Mouse (Mus musculus) midbrain, embryonic 11.5 days (tissue): ENCODE data around the gene Pitpnc1. TPM values are rescaled to one million over a fixed set of nuclear protein-coding genes. Genes with fewer than 3 reads are reported as not detected.

Source experiments
- ATAC-seq: fragments of 200-750 bp; cut with Nextera tagmentation; 2 replicates; pipeline ENCODE4 v1.8.0; 2017; ENCODE audit warnings: moderate TSS enrichment, moderate library complexity; ENCODE audit not compliant: low FRiP score
- DNase-seq: peaks from one replicate; pipeline ENCODE4 v3.0.0; 2015; ENCODE audit warnings: low spot score; ENCODE audit errors: missing footprints
- H3K27ac ChIP-seq: fragments of 300-500 bp; sonication (generic); 2 replicates; pipeline ENCODE4 v1.5.1; 2014; ENCODE audit warnings: low read depth, low read length
- H3K27me3 ChIP-seq: fragments of 300-500 bp; sonication (generic); 2 replicates; pipeline ENCODE4 v1.6.1; 2014; ENCODE audit warnings: mild to moderate bottlenecking, low read length, moderate library complexity, mixed read lengths; ENCODE audit not compliant: control insufficient read depth, insufficient read depth
- H3K36me3 ChIP-seq: fragments of 300-500 bp; sonication (generic); 2 replicates; pipeline ENCODE4 v1.6.1; 2014; ENCODE audit warnings: mild to moderate bottlenecking, low read length, moderate library complexity, mixed read lengths; ENCODE audit not compliant: control insufficient read depth, insufficient read depth
- H3K4me1 ChIP-seq: fragments of 300-500 bp; sonication (generic); 2 replicates; pipeline ENCODE4 v1.6.1; 2014; ENCODE audit warnings: low read length; ENCODE audit not compliant: control insufficient read depth, insufficient read depth
- H3K4me2 ChIP-seq: fragments of 300-500 bp; sonication (generic); 2 replicates; pipeline ENCODE4 v1.6.1; 2014; ENCODE audit warnings: mild to moderate bottlenecking, moderate library complexity
- H3K4me3 ChIP-seq: fragments of 300-500 bp; sonication (generic); 2 replicates; pipeline ENCODE4 v1.5.1; 2014; ENCODE audit warnings: low read depth, low read length
- H3K9ac ChIP-seq: fragments of 300-500 bp; sonication (generic); 2 replicates; pipeline ENCODE4 v1.6.1; 2014; ENCODE audit warnings: low read length
- H3K9me3 ChIP-seq: fragments of 300-500 bp; sonication (generic); 2 replicates; pipeline ENCODE4 v1.6.1; 2016; ENCODE audit warnings: low read length; ENCODE audit not compliant: control insufficient read depth
- WGBS: fragments of 180-500 bp; shearing (Covaris S2); extraction: QIAGEN DNeasy Blood & Tissue Kit; methylation state at CpG from one replicate; pipeline ENCODE4 v1.1.7; 2014; 5-methylcytosine and 5-hydroxymethylcytosine counted together
- polyA plus RNA-seq: library from polyadenylated mRNA; unstranded; fragments of >200 nt; fragmentation: Nextera tagmentation; extraction: Ambion mirVana; gene quantifications from 2 replicates; pipeline ENCODE4 v1.2.1, GENCODE M21; 2014

The Pitpnc1 gene
- polyA plus RNA-seq, 1 experiment from 2014 or later, result 29.9 TPM

- DNase-seq, result no peak
- H3K36me3 ChIP-seq, result no peaks in the 10 kb centered on the region
- no peak overlapping the region for H3K27ac ChIP-seq
- H3K27me3 ChIP-seq, result no peaks in the 10 kb centered on the region
- H3K9me3 ChIP-seq, result no peaks in the 10 kb centered on the region
- no peak overlapping the region for H3K4me3 ChIP-seq
- H3K4me1 ChIP-seq, result peaks cover 2% of the 10 kb centered on the region; the same call in 1 of the 2 replicates
- 85% methylated on average over 12 of the region's 12 CpGs for WGBS
- H3K4me2 ChIP-seq, result no peak overlapping the region
- ATAC-seq, result no peak
- no peak overlapping the region for H3K9ac ChIP-seq
These were observed 94.2 kb downstream of the Pitpnc1 start for GRCm38 (mm10) chr11:107376272-107376671.

DNA sequence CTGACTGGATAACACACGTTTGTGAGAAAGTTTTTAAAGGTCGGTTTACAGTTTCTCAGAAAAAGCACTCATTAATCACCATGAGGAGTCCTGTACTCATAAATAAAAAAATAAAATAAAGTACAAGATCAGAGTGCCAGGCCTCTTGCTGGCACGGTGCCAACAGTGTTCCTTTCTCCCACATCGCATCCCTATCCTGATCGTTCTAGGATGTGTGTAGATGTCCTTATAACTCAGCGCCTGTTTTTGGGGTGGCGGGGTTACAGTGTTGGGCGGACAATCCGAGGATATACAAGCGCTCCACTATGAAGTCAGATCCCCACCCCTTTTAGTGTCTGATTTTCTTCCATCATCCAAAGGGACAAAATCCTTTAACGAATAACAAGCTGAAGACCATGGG, 94.7 kb downstream of the Pitpnc1 start:
- Histone ChIP-seq H3K4me3 (no peak overlapping the region), H3K4me2 (no peak overlapping the region), H3K27me3 (no peaks in the 10 kb centered on the region), H3K27ac (no peak overlapping the region), H3K4me1 (peaks cover 2% of the 10 kb centered on the region; the same call in 1 of the 2 replicates), H3K36me3 (no peaks in the 10 kb centered on the region), H3K9me3 (no peaks in the 10 kb centered on the region), H3K9ac (no peak overlapping the region)
- WGBS, result 93% methylated on average over 11 of the region's 11 CpGs
- no peak for ATAC-seq
- DNase-seq, result no peak

DNA sequence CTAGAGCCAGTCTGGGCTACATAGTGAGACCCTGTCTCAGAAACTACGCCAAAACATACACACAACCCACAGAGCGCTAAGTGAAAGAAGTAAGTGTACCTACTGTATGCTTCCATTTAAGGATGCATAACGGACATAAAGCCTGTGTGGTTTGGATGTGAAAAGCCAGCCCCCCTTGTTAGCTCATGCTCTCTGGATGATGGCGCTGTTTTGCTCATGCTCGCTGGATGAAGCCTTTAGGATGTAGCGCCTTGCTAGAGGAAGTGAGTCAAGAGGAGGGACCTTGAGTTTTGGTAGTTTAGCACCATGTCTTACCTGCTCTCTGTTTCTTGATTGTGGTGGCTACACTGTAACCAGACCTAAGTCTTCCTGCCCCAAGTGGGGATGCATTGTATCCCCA, 96.9 kb downstream of the Pitpnc1 start:
- no peak overlapping the region for H3K27ac ChIP-seq
- no peak overlapping the region for H3K4me3 ChIP-seq
- H3K27me3 ChIP-seq, result no peaks in the 10 kb centered on the region
- H3K36me3 ChIP-seq, result no peaks in the 10 kb centered on the region
- no peak overlapping the region for H3K4me2 ChIP-seq
- WGBS, result 96% methylated on average over 6 of the region's 6 CpGs
- DNase-seq (no peak), ATAC-seq (no peak)
- H3K4me1 ChIP-seq, result peaks cover 2% of the 10 kb centered on the region; the same call in 1 of the 2 replicates
- H3K9me3 ChIP-seq, result no peaks in the 10 kb centered on the region
- no peak overlapping the region for H3K9ac ChIP-seq

DNA sequence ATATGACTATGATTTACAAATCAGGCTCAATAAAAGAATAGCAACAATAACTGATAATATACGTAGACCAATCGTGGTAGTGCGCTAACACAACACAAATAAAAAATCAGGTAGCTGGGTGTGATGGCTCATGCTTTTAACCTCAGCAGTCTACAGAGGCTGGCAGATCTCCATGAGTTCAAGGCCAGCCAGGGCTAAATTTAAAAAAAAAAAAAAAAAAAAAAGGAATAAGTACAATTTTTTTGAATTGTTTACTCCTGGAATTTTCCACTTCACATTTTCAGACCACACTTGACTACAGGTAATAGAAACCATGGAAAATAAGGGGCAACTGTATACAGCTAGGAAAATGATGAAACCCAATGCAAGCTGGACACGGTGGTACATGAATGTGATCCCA, 97.3 kb downstream of the Pitpnc1 start:
- Histone ChIP-seq H3K4me2 (no peak overlapping the region), H3K27ac (no peak overlapping the region), H3K4me1 (peaks cover 2% of the 10 kb centered on the region; the same call in 1 of the 2 replicates), H3K4me3 (no peak overlapping the region), H3K27me3 (no peaks in the 10 kb centered on the region), H3K36me3 (no peaks in the 10 kb centered on the region), H3K9ac (no peak overlapping the region), H3K9me3 (no peaks in the 10 kb centered on the region)
- ATAC-seq (no peak), DNase-seq (no peak)
- WGBS, result 98% methylated on average over 4 of the region's 4 CpGs

DNA sequence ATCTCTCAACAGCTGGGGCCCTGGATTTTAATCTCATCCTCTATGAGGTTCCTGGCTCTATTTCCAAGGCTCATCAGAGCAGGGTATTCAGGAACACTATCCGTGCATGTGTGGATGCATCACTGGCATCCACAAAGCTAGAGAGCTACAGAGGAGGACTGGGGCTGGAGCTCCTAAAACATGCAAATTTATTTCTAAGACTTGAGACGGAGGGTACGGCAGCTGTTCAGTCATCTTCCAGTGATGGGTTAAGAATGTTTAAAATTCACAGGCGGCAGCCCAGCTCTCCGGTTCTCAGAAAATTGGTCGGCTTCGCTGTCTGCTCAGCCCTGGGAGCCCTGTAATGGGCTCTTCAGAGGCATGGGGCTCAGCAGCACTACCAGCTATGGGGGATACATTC, 97.8 kb downstream of the Pitpnc1 start:
- 71% methylated on average over 7 of the region's 7 CpGs for WGBS
- H3K27ac ChIP-seq, result 0 out of 2 replicates have a peak overlapping the region, but pooled peaks have one; percentile 11

GRCm38 (mm10) chr11:107370476-107370875, 100.0 kb downstream of the Pitpnc1 start:
- H3K9me3 ChIP-seq, result no peaks in the 10 kb centered on the region
- 91% methylated on average over 3 of the region's 3 CpGs for WGBS
- no peak overlapping the region for H3K9ac ChIP-seq
- no peaks in the 10 kb centered on the region for H3K36me3 ChIP-seq
- ATAC-seq, result no peak
- H3K4me1 ChIP-seq, result peaks cover 2% of the 10 kb centered on the region; the same call in 1 of the 2 replicates
- H3K27me3 ChIP-seq, result no peaks in the 10 kb centered on the region
- H3K4me3 ChIP-seq, result no peak overlapping the region
- no peak overlapping the region for H3K27ac ChIP-seq
- H3K4me2 ChIP-seq, result no peak overlapping the region
- no peak for DNase-seq

More for the DNA sequence above, 97.8 kb downstream of the Pitpnc1 start:
- H3K9ac ChIP-seq, result no peak overlapping the region
- H3K9me3 ChIP-seq, result no peaks in the 10 kb centered on the region
- peaks cover 2% of the 10 kb centered on the region; the same call in 1 of the 2 replicates for H3K4me1 ChIP-seq
- no peaks in the 10 kb centered on the region for H3K36me3 ChIP-seq
- DNase-seq (no peak), ATAC-seq (no peak)
- H3K27me3 ChIP-seq, result no peaks in the 10 kb centered on the region
- no peak overlapping the region for H3K4me3 ChIP-seq
- H3K4me2 ChIP-seq, result no peak overlapping the region

DNA sequence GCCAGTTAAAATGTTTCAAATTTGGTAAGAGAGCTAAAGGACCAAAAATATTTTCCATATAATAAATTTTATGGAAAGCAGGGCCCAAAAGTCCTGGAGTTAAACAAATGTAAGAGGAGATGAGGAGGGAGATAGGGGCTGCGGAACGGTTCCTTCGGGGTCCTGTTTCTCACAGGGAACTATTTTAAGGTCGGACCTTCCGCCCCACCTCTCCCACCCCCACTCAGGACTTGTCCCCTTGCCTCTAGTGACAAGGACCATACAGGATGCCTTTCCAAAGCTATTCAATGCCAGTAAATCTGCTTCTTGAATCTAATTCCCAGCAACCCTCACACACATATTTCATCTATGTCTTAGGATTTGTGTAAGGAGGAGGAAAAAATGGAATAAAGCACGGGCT, 100.8 kb downstream of the Pitpnc1 start:
- DNase-seq (no peak), ATAC-seq (no peak)
- no peak overlapping the region for H3K9ac ChIP-seq
- WGBS, result 96% methylated on average over 6 of the region's 6 CpGs
- H3K36me3 ChIP-seq, result no peaks in the 10 kb centered on the region
- no peaks in the 10 kb centered on the region for H3K9me3 ChIP-seq
- H3K4me3 ChIP-seq, result no peak overlapping the region
- H3K4me1 ChIP-seq, result peaks cover 2% of the 10 kb centered on the region; the same call in 1 of the 2 replicates
- H3K27me3 ChIP-seq, result no peaks in the 10 kb centered on the region
- H3K27ac ChIP-seq, result no peak overlapping the region
- H3K4me2 ChIP-seq, result no peak overlapping the region

- 72% methylated on average over 13 of the region's 13 CpGs for WGBS
- no peak overlapping the region for H3K9ac ChIP-seq
- H3K27me3 ChIP-seq, result no peaks in the 10 kb centered on the region
- no peak overlapping the region for H3K4me2 ChIP-seq
- no peak for ATAC-seq
- H3K9me3 ChIP-seq, result no peaks in the 10 kb centered on the region
- no peaks in the 10 kb centered on the region for H3K36me3 ChIP-seq
- DNase-seq, result no peak
- no peaks in the 10 kb centered on the region for H3K4me1 ChIP-seq
- H3K4me3 ChIP-seq, result no peak overlapping the region
- H3K27ac ChIP-seq, result no peak overlapping the region
These were observed 104.4 kb downstream of the Pitpnc1 start for GRCm38 (mm10) chr11:107365938-107366712.

GRCm38 (mm10) chr11:107358695-107359094, 111.8 kb downstream of the Pitpnc1 start:
- ATAC-seq (no peak), DNase-seq (no peak)
- Histone ChIP-seq H3K4me1 (peaks cover 6% of the 10 kb centered on the region; the same call in 1 of the 2 replicates), H3K27ac (no peak overlapping the region), H3K9ac (no peak overlapping the region), H3K4me3 (no peak overlapping the region), H3K4me2 (no peak overlapping the region), H3K36me3 (no peaks in the 10 kb centered on the region), H3K27me3 (no peaks in the 10 kb centered on the region), H3K9me3 (no peaks in the 10 kb centered on the region)
- 86% methylated on average over 5 of the region's 5 CpGs for WGBS
